Mouse (Mus musculus): ENCODE results near the gene Klhl8.

- TF ChIP-seq CTCF (IDR thresholded peaks at IDR 0.05) (no peak), EP300 (IDR thresholded peaks at IDR 0.05) (no peak)
These were observed 496 bp upstream of the Klhl8 start for GRCm38 (mm10) chr5:103911555-103911954.

All from lung, postnatal 0 days (tissue).